Mouse (Mus musculus): ENCODE measurements around the gene Dnm1l.
A peak's percentile ranks its signal among the peaks of the same experiment; 100 is the strongest.
"Not testable (repeated sequence)": the region's sequence is repeated elsewhere in the genome, so short reads cannot be mapped to it uniquely, and the experiment has no call there.

Dnm1l gene

DNA sequence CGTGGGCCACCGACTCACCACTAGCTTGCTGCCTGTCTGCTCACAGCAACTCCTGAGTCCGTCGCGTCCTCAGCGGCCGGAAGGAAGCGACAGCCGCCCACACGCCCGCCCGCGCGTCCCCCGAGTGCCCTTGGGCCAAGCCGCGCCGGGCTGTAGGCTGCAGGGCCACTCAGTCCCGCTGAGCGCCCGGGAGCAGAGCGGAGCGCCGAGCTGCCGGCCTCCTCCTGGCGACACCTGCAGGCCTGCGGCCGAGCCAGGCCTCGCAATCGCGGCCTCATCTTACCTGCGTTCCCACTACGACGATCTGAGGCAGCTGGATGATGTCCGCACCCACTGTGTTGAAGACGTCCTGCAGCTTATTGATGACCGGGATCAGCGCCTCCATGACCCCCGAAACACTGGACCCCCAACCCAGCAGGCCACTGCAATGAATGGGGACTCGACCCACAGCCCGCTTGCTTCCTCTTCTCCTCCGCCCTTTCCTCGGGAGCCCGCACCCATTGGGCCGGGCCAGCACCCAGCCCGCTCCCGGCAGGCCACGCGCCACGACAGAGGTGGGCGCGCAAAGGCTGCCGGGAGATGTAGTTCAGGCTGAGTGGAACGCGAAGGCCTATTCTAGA lies at the start of gene Dnm1l:
TSS of gene Dnm1l (minus strand) at position 479 of the 620 bp plus-strand sequence.
- DNase-seq (ENCODE audit: low spot score in 2 of 2), result peak; percentile 95 to 96

GRCm38 (mm10) chr16:16367217-16367616 lies 8.5 kb upstream of the Dnm1l start:
- not testable (repeated sequence) for DNase-seq (ENCODE audit: low spot score in 2 of 2)

DNA sequence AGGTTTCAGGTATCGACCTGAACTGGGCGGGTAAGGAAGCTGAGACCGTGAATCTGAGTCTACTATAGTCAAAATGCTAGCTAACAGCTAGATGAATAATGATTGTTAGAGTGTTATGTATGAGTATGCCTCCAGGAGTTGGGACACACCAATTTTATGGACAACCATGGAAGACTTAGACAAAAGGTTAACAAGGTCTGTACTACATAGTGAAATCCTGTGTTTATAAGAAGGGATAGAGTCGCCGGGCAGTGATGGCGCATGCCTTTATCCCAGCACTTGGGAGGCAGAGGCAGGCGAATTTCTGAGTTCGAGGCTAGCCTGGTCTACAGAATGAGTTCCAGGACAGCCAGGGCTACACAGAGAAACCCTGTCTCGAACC lies 333 bp upstream of the Dnm1l start:
- DNase-seq (ENCODE audit: low spot score in 2 of 2), result not testable (repeated sequence)

DNA sequence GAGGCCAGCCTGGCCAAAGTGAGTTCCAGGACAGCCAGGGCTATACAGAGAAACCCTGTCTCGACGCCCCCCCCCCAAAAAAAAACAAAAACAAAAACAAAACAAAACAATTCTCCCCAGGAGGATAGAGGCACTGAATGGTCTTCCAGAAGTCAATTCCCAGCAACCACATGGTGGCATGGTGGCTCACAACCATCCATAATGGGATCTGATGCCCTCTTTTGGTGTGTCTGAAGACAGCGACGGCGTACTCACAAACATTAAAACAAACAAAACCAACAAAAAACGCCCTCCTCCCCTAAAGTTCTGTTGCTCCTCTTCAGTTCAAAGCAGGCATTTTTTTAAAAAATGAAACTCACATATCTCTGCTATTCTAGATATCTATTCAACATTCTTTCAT lies 851 bp downstream of the Dnm1l start:
- peak in 1 of 2 experiments; percentile 26 for DNase-seq (ENCODE audit: low spot score in 2 of 2)

DNA sequence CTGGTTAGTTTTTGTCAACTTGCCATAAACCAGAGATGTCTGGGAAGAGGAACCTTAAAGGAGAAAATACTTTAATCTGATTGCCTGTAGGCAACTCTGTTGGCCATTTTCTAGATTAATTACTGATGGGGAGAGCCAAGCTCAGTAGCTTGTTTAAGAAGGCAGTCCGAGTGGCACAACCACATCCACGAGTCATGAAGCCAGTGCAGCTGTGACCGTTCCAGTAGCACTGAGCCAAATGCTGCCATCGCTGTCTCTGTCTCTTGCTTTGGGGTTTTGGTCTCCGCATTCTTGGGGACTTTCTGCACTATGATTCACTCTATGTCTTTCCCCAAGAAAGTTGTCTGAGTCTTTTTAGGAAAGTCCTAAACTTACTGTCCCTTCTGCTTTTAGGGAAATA lies 12.3 kb downstream of the Dnm1l start:
- DNase-seq (ENCODE audit: low spot score in 2 of 2), result no peak

DNA sequence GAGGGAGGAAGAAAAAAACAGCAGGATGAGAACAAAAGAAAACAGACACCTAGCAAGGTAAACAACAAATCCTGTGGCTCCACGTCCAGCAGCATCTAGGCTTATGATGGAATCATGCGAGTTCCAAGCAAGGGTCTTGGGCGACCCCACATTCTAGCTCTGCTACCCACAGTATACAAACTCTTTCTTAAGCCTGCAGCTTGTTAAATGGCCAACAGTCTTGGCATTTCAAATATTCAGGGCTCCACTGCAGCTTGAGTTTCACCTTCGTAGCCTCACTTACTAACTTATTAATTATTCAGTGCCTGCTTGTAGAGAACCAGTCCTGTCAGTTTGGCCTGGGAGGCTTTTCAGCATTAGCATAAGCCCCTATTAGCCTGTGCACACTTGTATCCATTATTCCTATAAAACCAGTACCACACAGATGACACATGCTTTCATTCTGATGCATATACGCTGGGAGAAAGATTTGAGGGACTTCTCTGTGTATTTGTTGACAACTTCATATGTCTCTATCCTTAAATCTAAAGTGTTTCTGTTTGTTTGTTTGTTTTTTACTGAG lies 32.9 kb downstream of the Dnm1l start:
- DNase-seq (ENCODE audit: low spot score in 2 of 2), result no peak

DNA sequence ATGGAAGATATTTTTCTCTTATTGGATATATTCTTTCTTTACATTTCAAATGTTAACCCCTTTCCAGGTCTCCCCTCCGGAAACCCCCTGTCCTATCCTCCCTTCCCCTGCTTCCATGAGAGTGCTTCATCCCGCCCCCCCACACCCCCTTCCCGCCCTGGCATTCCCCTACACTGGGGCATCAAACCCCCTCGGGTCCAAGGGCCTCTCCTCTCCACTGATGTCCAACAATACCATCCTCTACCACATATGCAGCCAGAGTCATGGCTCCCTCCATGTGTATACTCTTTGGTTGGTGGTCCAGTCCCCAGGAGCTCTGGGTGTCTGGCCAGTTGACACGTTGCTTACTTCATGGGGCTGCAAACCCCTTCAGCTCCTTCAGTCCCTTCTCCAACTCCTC lies 47.4 kb downstream of the Dnm1l start:
- no peak for DNase-seq (ENCODE audit: low spot score in 2 of 2)

- DNase-seq (ENCODE audit: low spot score in 2 of 2), result no peak
Observed at GRCm38 (mm10) chr16:16303888-16304287, 54.9 kb downstream of the Dnm1l start.

GRCm38 (mm10) chr16:16303138-16303827 lies 55.5 kb downstream of the Dnm1l start:
- peak; percentile 54 for DNase-seq (ENCODE audit: low spot score in 2 of 2)

DNA sequence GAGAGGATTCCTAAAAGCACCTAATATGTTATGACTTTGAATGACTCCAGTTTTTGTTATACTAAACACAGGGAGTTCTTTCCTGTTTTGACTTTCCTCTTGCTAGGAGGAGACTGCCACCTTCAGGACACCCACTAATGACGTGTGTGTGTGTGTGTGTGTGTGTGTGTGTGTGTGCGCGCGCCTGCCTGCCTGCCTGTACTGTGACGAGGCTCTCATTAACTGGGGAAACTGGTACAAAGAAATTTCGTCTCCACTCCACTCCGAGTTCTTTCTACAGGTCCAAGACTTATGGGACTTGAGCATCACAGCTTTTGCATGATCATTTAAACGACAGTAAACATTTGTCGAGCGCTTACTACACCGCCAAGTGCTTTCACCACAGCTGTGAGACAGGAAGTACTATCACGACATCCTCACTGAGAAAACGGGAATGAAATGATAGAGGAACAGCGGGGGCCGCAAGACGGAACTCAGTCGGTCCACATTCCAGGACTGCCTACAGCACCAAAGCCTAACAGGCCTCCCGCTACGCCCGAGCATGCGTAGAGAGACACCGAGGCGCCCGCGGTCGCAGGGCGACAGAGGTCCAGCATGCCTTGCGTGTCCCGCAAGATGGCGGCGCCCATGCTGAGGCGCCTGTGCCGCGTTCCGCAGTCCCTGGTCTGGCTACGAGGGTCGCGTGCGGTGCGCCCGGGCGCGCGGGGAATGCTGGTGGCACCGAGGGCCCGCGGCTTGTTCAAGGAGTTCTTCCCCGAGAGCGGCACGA lies 56.2 kb downstream of the Dnm1l start, which contains the start of gene Yars2:
TSS of gene Yars2 (plus strand) at position 597 of the 769 bp plus-strand sequence.
- peak; percentile 96 for DNase-seq (ENCODE audit: low spot score in 2 of 2)

DNA sequence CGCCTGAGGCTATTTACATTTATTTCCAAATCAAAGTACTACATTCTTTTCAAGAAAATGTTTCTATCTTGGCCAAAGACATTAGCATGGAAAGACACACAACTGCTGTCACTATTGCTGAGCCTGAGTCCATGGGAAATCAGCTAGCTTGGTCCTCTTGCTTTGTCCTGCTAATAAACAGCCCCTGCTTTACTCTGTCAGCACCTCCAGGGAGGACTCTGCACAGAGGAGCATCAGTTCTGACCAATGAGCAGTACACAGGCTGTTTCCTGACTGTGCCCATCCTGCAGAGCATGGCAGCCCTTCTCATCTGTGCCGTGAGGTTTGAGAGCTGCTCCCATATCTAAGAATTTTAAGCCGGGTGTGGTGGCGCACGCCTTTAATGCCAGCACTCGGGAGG lies 85.0 kb downstream of the Dnm1l start:
- no peak for DNase-seq (ENCODE audit: low spot score in 2 of 2)

DNA sequence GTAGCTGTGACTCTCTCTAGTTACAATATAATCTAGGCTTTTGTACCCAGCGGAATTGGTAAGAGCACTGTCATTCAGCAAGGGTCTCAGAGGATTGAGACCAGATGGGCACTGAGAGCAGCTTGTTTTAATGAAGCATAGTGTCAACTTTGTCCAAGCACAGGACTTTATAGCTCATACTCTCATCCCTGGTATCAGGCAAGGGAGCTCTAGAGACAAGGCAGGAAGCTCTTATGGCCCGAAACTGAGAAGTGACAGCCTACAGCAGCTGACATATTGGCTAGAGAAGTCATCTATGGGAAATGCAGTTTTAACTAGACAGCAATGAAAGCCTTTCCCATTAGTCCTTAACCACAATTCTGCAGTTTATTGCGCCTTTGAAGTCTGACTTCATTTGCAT lies 85.8 kb downstream of the Dnm1l start:
- DNase-seq (ENCODE audit: low spot score in 2 of 2), result no peak

GRCm38 (mm10) chr16:16262436-16262835 lies 96.3 kb downstream of the Dnm1l start:
- DNase-seq (ENCODE audit: low spot score in 2 of 2), result no peak
